Mouse (Mus musculus): Measurements from ENCODE around the gene Nrxn3.
A peak's percentile ranks its signal among the peaks of the same experiment; 100 is the strongest.

Nrxn3 gene

DNA sequence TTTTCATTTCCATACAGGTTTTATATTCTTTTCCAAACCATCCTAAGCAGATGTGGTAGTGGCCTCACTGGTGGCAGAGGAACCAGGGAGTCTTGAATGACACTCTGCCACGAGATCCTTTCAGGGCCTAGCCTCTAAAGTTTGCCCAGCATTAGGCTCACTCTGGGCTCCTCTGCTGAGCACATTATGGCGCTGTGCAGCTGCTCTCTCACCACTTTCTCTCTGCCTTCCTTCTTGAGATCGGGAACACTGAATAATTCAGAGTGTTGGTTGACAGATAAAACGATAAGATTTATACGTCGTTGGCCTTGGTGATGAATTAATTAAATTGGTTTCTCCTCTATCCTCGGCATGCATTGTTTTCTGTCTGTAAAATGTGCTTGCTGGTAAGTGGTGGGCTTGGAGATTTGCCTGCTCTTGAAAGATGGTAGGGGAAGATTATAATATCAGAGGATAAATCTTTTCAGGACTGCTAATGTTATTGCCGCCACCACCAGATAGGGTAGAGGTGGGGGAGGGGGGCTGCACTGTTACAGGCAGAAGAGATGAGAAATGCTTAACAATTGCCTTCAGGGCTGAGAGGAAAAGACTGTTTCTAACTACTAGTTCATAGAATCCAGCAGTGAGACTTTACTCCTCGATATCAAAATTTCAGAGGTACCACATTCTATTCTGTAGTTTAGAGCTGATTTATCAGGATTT, 1094.5 kb downstream of the Nrxn3 start:
- no peak for DNase-seq (ENCODE audit: low spot score)

GRCm38 (mm10) chr12:89818200-89818599, 1095.5 kb downstream of the Nrxn3 start:
- no peak for DNase-seq (ENCODE audit: low spot score)

- no peak for DNase-seq (ENCODE audit: low spot score)
Observed at GRCm38 (mm10) chr12:89822141-89822540, 1099.5 kb downstream of the Nrxn3 start.

DNA sequence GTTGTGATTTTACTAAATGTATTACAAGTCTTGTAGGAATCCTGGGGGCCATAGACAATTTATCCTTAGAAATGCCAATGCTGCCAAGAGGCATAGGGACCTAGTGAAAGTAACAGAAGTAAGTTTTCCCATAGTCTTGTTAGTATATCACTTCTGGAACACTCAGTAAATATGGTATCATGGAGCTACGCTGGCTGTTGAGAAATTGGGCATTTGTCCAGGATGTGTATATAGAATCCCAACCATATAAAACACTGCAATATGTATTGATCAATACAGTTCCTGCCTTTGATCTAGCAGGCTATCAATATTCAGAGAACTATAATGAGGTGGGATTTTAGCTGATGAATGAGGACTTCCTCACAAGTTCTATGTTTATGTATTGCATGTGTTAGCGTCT, 1107.3 kb downstream of the Nrxn3 start:
- DNase-seq (ENCODE audit: low spot score) = no peak

- DNase-seq (ENCODE audit: low spot score) = no peak
Observed at GRCm38 (mm10) chr12:89830350-89830749, 1107.7 kb downstream of the Nrxn3 start.

DNA sequence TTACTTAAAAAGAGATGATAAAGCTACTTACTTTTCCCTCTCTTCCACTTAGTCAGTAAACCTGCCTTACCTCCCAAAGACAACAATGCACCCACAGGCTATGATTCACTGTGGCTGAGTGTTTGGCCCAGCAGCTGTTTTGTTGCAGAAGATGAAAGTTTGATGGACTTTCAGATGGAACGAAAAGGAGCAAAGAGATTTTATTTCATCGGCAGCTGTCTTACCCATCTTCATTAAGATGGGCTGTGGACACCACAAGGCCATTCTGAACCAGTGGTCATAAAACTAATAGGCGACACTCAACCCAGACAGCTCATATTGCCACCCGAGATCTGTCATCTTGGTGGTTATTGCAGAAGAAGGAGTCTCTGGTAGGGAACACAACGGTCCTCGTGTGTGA, 1108.6 kb downstream of the Nrxn3 start:
- DNase-seq (ENCODE audit: low spot score) = no peak

DNA sequence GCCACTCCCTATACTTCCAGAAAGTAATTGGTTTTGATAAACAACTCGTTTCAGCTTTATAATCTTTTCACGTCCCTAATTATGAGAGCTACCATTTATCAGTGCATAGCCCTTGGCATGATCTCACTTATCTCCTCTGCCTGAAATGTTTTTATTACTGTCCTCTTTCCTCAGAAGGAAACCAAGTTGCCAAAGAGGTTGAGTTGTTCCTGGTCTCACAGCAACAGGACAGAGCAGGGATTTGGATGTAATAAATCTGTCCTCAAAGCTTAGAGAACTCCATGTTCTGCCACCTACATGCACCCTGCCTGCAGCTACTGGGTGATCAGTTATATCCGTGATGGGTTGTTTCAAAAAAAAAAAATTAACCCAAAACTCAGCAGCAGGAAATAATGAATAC, 1113.6 kb downstream of the Nrxn3 start:
- no peak for DNase-seq (ENCODE audit: low spot score)

- DNase-seq (ENCODE audit: low spot score) = no peak
Observed at GRCm38 (mm10) chr12:89842861-89843260, 1120.2 kb downstream of the Nrxn3 start.

DNA sequence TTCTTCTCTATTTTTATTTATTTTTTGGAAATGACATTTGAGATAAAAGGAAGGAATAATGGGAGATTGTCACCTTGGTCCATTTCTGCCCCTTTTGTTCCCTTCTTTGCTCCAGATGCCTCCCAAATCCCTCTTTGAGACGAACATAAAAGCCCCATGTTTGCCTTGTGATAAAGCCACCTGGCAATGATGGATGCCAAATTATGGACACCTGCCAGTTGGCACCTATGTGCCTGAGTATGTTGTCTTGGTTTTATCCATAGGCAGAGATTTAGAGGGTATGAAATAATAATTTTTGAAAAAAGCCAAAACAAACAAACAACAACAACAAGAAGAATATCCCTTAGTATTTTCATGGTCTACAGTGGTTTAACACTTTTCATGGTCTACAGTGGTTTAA, 1125.4 kb downstream of the Nrxn3 start:
- no peak for DNase-seq (ENCODE audit: low spot score)

- no peak for DNase-seq (ENCODE audit: low spot score)
Observed at GRCm38 (mm10) chr12:89854355-89854754, 1131.7 kb downstream of the Nrxn3 start.

DNA sequence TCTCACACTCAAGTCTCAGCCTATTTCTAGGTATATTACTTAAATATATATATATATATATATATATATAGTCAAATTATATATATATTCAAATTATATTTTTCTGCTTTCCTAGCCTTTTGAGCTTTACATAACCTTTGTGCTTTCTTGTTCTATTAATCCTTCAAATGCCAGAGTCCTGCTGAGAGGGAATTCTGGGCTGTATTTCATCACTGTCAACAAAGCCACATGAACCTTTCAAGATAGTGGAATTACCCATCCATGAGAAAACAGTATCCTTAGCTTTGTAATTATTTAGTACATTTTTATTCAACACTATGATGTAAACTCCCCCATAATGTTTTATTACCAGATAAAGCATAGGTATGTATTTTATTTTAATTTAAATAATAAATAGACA, 1144.4 kb downstream of the Nrxn3 start:
- DNase-seq (ENCODE audit: low spot score) = no peak

- no peak for DNase-seq (ENCODE audit: low spot score)
Observed at GRCm38 (mm10) chr12:89882617-89883370, 1160.1 kb downstream of the Nrxn3 start.

DNA sequence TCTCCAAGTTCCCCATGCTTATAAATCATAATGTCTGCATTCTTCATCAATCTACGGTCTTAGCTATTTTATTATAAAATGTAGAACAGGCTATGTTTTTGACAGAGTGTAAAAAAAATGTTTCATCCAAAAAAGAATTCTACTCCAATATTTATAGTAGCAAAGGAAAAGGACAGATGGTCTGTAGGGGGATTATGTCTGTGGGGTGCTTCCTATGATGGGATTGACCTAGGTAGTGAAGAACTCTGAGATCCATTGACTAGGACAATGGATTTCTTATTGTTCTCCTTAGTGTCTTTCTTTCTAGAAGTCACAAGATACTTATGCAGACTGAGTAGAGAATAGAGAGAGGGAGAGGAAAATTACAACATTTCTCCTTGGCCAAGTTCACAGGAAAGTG, 1161.9 kb downstream of the Nrxn3 start:
- DNase-seq (ENCODE audit: low spot score) = no peak

- no peak for DNase-seq (ENCODE audit: low spot score)
Observed at GRCm38 (mm10) chr12:89888647-89889046, 1166.0 kb downstream of the Nrxn3 start.

DNA sequence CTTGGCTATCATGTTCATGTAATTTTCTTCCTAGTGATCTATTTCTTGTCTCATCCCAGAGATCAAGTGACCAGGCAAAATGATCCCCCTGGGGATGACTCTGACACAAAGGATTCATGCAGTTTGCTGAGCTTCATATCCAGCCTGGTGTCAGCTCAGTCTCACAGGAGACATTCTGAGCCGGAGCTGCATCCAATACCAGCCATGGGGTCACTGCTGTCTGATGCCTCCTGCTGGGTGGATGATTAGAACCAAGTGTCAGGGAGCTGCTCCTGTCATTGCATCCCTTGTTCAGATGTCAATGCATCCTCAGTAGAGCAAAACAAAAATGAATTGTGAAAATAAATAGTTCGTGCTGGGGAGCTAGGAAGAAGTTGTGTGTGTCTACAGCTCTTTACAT, 1174.2 kb downstream of the Nrxn3 start:
- DNase-seq (ENCODE audit: low spot score) = no peak

GRCm38 (mm10) chr12:89909578-89909977, 1186.9 kb downstream of the Nrxn3 start:
- DNase-seq (ENCODE audit: low spot score) = no peak

DNA sequence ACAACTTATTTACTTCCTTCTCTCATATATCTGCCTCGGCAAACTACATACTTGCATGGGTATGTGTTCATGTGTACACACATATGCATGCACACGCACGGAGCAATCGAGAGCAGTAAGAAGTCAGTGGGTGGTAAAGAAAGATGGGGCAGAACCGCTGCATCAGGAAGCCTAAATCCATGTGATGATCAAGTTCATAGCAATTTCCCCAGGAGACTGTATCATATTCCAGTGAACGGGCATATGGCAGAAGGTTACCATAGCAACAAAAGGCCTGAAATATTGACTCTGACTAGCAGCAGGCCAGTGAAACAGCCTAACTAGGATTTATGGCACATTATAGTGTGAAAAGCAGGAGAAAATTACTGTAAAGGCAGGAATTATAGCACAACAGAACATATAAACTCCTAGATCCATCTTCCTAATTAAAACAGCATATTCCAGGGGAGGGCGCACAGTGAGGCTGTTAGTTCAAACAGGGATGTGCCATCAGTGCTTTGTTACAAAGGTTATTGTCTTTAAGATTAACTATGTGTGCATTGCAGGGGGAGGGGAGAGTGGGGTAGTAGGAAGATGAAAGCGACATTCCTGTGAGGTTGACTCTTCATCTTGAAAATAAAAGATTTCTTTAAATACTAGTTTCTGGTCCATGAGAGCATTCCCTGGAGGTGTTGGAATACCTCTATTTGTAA, 1195.6 kb downstream of the Nrxn3 start:
- DNase-seq (ENCODE audit: low spot score) = no peak

DNA sequence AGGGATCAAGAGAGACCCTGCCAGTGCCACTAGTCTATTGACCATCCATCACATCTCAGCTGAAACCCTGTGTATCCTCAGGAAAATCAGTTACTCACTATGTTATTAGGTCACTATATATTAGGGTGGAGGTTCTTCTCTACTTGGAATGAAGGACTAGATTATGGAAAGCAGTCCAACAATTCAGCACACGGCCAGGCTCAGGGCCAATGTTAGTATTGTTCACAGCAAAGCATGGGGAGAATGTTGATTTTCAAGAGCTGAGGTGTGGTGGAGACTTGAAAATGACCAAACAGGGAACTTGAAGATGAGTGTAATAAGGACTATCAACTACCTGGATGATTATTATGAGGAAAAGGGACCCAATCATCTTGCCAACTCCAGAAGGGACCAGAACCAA, 1209.7 kb downstream of the Nrxn3 start:
- no peak for DNase-seq (ENCODE audit: low spot score)

GRCm38 (mm10) chr12:89933630-89934029, 1211.0 kb downstream of the Nrxn3 start:
- DNase-seq (ENCODE audit: low spot score) = no peak

DNA sequence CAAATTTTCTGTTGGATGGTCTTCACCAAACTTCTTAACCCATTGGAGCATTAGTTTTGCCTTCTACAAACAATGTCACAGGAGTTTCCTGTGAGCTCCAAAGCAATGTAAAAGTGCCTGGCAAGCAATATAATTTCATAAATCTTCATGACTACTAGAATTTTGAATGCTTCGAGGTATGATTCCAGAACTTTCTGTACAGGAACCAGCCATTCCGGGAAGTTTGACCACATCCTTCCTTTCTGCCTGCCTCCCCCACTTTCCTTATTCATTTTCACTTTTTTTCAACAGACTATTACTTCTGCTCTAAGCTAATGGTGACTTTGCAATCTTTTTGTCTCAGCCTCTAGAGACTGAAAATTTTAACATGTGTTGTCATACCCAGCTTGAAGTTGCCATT, 1218.1 kb downstream of the Nrxn3 start:
- no peak for DNase-seq (ENCODE audit: low spot score)

DNA sequence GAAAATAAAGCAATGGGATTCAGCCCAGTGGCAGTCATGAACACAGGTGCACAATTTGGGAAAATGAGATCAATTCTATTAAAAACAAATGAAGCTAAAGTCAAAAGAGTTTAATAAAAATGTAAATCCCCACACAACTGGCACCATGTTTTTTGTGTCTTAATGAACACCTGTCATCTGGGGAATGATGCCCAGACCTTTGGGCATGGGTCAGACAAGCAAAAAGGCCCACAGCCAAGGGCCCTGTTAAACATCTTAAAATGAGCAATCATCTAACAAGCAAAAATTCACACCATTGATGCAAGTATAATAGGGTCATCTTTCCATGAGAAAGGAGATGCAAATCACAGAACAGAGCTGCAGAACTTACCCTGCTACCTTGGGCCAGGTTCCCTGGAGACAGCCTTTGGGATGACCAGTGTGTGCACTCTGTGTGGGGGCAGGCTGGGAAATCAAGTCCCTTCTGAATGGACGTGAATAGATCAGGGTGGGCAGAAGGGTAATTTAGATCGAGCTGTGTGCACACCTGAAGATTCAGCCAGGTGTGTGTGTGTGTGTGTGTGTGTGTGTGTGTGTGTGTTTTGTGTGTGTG, 1223.3 kb downstream of the Nrxn3 start:
- DNase-seq (ENCODE audit: low spot score) = no peak

DNA sequence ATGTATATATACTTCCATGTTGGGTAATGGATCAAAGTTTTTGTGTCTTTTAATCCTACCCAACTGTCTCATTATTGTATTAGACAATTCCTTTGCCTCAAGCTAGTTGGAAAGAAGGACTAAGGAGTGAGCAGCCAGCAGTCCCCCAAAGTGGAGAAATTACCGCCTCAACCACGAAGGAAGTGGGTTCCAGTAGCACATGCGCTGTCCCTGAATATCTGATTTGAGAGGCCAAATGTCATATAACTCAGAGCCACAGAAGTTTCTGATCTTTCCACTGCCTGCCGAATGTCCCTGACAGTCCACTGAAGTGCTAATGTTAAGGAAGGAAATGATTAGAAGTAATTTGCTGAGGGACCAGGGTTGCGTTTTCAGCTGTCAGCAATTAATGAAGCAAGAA, 1223.8 kb downstream of the Nrxn3 start:
- DNase-seq (ENCODE audit: low spot score) = no peak

- DNase-seq (ENCODE audit: low spot score) = peak; percentile 2
Observed at GRCm38 (mm10) chr12:89953237-89953636, 1230.6 kb downstream of the Nrxn3 start.
